Mouse (Mus musculus) thymus, adult 2 months (tissue): ENCODE measurements at regions not wholly inside any gene's neighbourhood (a gene's known extent, or its start where the extent isn't known, plus 50 kb on each side); places are given as distances from the start of the nearest gene placed in this dataset.

ENCODE experiments used
- DNase-seq: peaks from one replicate; pipeline ENCODE4 v3.0.0; 2021
- H3K27ac ChIP-seq: fragments of 200-500 bp; 2 replicates; pipeline ENCODE4 v1.5.1; 2012; ENCODE audit warnings: low read length, control low read depth; ENCODE audit not compliant: control insufficient read depth, insufficient read depth
- H3K27me3 ChIP-seq: fragments of 200-500 bp; 2 replicates; pipeline ENCODE4 v1.6.1; 2012; ENCODE audit warnings: mild to moderate bottlenecking, low read length, moderate library complexity, mixed read lengths; ENCODE audit not compliant: control insufficient read depth, insufficient read depth
- H3K36me3 ChIP-seq: fragments of 200-500 bp; 2 replicates; pipeline ENCODE4 v1.6.1; 2012; ENCODE audit warnings: mild to moderate bottlenecking, low read length, moderate library complexity; ENCODE audit not compliant: control insufficient read depth, insufficient read depth
- H3K4me1 ChIP-seq: fragments of 200-500 bp; replicated peaks from 2 replicates; pipeline ENCODE4 v1.6.1; 2012; ENCODE audit warnings: low read length; ENCODE audit not compliant: control insufficient read depth, insufficient read depth
- H3K4me3 ChIP-seq: fragments of 200-500 bp; 2 replicates; pipeline ENCODE4 v1.5.1; 2012; ENCODE audit warnings: mild to moderate bottlenecking, low read length, control low read depth, moderate library complexity; ENCODE audit not compliant: control insufficient read depth, insufficient read depth
- CTCF ChIP-seq: fragments of 200-500 bp; IDR thresholded peaks from 2 replicates; pipeline ENCODE4 v1.5.1; 2012; ENCODE audit warnings: mild to moderate bottlenecking, control low read depth, low read length, moderate library complexity, borderline replicate concordance; ENCODE audit not compliant: control insufficient read depth, poor library complexity, insufficient read depth; ENCODE audit errors: extremely low read depth
- POLR2A ChIP-seq: fragments of 200-500 bp; IDR thresholded peaks from 2 replicates; pipeline ENCODE4 v1.6.1; 2012; ENCODE audit warnings: mild to moderate bottlenecking, low read length, control low read depth, moderate library complexity; ENCODE audit not compliant: control insufficient read depth, poor library complexity, insufficient read depth; ENCODE audit errors: extremely low read depth
- WGBS: fragments of 180-500 bp; shearing (Covaris S2); methylation state at CpG from one replicate; pipeline ENCODE4 v1.1.7; 2018; 5-methylcytosine and 5-hydroxymethylcytosine counted together

- no peak overlapping the region for H3K4me3 ChIP-seq
- DNase-seq = no peak
- H3K36me3 ChIP-seq = no peaks in the 10 kb centered on the region
- H3K4me1 ChIP-seq = no peaks in the 10 kb centered on the region
- TF ChIP-seq CTCF (no peak), POLR2A (no peak)
- 58% methylated on average over 11 of the region's 11 CpGs for WGBS
- H3K27me3 ChIP-seq = no peaks in the 10 kb centered on the region
- no peak overlapping the region for H3K27ac ChIP-seq
Observed at GRCm38 (mm10) chr11:63684228-63684980, 237.7 kb downstream of the Hs3st3b1 start.

DNA sequence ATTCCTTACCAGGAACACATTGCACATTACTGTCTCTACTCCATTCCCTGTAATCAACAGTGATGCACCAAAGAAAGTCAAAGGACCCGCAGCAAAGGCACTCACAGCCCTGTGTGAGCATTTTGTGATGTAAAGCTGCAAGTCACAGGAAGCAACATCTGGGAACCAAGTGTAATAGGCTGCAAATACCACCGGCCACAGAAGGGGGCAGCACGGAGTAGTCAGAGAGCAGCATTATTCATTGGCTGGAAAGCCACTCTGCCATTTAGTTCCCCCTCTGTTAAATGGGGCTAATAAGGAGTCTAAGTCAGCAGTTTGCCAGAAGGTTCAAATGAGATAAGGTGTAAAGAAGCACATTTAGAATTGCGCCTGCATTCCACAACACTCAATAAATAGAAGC lies 231.0 kb downstream of the Hs3st3b1 start:
- TF ChIP-seq POLR2A (no peak), CTCF (no peak)
- WGBS = 61% methylated on average over 4 of the region's 4 CpGs
- Histone ChIP-seq H3K4me1 (no peaks in the 10 kb centered on the region), H3K27me3 (no peaks in the 10 kb centered on the region), H3K4me3 (no peak overlapping the region), H3K27ac (no peak overlapping the region), H3K36me3 (no peaks in the 10 kb centered on the region)
- no peak for DNase-seq

DNA sequence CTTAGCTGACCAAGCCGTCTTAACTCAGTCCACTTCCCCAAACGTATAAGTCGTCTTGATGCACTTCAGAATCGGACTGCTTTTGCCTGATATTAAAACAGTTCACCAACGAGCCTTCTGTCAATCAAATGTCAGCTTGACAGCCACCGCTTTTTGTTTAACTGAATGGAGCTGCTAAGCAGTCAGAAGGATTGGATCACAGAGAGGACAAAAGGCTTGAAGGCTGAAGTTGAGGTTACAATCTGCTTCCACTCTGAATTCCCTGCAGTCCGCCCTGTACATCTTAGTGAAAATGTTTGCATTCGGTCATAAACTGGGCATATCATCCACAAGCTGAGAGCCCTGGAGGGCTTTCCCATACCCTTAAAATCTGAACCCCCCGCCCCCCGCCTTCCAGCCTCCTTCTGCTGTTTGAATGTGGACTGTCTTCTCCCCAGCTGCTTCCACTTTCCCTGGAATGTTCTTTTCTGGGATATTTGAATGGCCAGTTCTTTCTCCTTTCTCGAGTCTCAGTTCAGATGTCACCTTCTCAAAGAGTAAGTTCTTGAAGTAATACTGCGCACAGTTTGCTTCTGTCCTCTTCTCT lies 217.0 kb downstream of the Hs3st3b1 start:
- WGBS = 77% methylated on average over 12 of the region's 12 CpGs
- no peaks in the 10 kb centered on the region for H3K36me3 ChIP-seq
- H3K27ac ChIP-seq = no peak overlapping the region
- TF ChIP-seq POLR2A (no peak), CTCF (no peak)
- H3K4me1 ChIP-seq = no peaks in the 10 kb centered on the region
- no peak for DNase-seq
- no peak overlapping the region for H3K4me3 ChIP-seq
- H3K27me3 ChIP-seq = no peaks in the 10 kb centered on the region

GRCm38 (mm10) chr11:63706057-63706456 lies 216.0 kb downstream of the Hs3st3b1 start:
- Histone ChIP-seq H3K4me3 (no peak overlapping the region), H3K36me3 (no peaks in the 10 kb centered on the region), H3K27me3 (no peaks in the 10 kb centered on the region), H3K27ac (no peak overlapping the region), H3K4me1 (no peaks in the 10 kb centered on the region)
- DNase-seq = no peak
- no peak for TF ChIP-seq CTCF
- no peak for TF ChIP-seq POLR2A
- 72% methylated on average over 8 of the region's 8 CpGs for WGBS

DNA sequence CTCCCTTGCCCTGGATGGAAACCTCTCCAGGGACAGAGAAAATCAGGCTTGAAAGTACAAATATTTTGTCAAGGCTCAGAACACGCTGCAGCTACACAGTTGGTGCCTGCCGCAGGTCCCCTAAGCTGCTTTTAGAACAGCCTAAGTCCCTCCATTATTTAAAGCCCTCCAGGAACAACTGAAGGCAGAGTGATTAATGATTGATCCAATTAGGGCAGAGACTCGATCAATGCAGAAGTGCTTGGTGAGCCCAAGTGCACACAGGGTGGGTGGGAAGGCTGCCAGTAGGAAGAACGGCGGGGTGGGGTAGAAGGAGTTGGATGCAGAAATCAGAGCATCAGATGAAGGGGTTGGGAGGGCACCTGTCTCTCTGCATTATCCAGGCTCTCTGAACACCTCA lies 215.0 kb downstream of the Hs3st3b1 start:
- no peak overlapping the region for H3K4me3 ChIP-seq
- no peaks in the 10 kb centered on the region for H3K36me3 ChIP-seq
- H3K27ac ChIP-seq = no peak overlapping the region
- DNase-seq = no peak
- WGBS = 82% methylated on average over 5 of the region's 5 CpGs
- no peaks in the 10 kb centered on the region for H3K27me3 ChIP-seq
- TF ChIP-seq CTCF (no peak), POLR2A (no peak)
- H3K4me1 ChIP-seq = no peaks in the 10 kb centered on the region

GRCm38 (mm10) chr11:63708412-63708811 lies 213.7 kb downstream of the Hs3st3b1 start:
- no peak for TF ChIP-seq POLR2A
- TF ChIP-seq CTCF = no peak
- H3K27me3 ChIP-seq = no peaks in the 10 kb centered on the region
- WGBS = 74% methylated on average over 4 of the region's 4 CpGs
- no peaks in the 10 kb centered on the region for H3K4me1 ChIP-seq
- H3K36me3 ChIP-seq = no peaks in the 10 kb centered on the region
- no peak overlapping the region for H3K4me3 ChIP-seq
- DNase-seq = no peak
- no peak overlapping the region for H3K27ac ChIP-seq
